Mouse (Mus musculus) forebrain, embryonic 11.5 days (tissue): Measurements from ENCODE around the gene Pi4k2a. TPM values are rescaled to one million over a fixed set of nuclear protein-coding genes. Genes with fewer than 3 reads are reported as not detected.

Source experiments
- ATAC-seq: fragments of 200-750 bp; cut with Nextera tagmentation; replicated peaks from 2 replicates; pipeline ENCODE4 v1.8.0; 2017; ENCODE audit warnings: moderate TSS enrichment; ENCODE audit not compliant: low FRiP score
- DNase-seq: peaks from one replicate; pipeline ENCODE4 v3.0.0-alpha.2; 2017; ENCODE audit warnings: low spot score
- H3K27ac ChIP-seq: fragments of 300-500 bp; sonication (generic); 2 replicates; pipeline ENCODE4 v1.5.1; 2014; ENCODE audit warnings: low read depth, low read length
- H3K27me3 ChIP-seq: fragments of 300-500 bp; sonication (generic); 2 replicates; pipeline ENCODE4 v1.6.1; 2014; ENCODE audit warnings: mild to moderate bottlenecking, low read length, mixed read lengths; ENCODE audit not compliant: control insufficient read depth, insufficient read depth
- H3K36me3 ChIP-seq: fragments of 300-500 bp; sonication (generic); 2 replicates; pipeline ENCODE4 v1.6.1; 2014; ENCODE audit warnings: mild to moderate bottlenecking, low read length, moderate library complexity, mixed read lengths; ENCODE audit not compliant: control insufficient read depth, insufficient read depth
- H3K4me1 ChIP-seq: fragments of 300-500 bp; sonication (generic); replicated peaks from 2 replicates; pipeline ENCODE4 v1.6.1; 2014; ENCODE audit warnings: low read length, mixed read lengths; ENCODE audit not compliant: control insufficient read depth, insufficient read depth
- H3K4me2 ChIP-seq: fragments of 300-500 bp; sonication (generic); 2 replicates; pipeline ENCODE4 v1.6.1; 2014; ENCODE audit warnings: low read depth, mild to moderate bottlenecking, low read length, moderate library complexity, mixed read lengths; ENCODE audit not compliant: severe bottlenecking
- H3K4me3 ChIP-seq: fragments of 300-500 bp; sonication (generic); 2 replicates; pipeline ENCODE4 v1.5.1; 2014; ENCODE audit warnings: low read depth, low read length
- H3K9ac ChIP-seq: fragments of 300-500 bp; sonication (generic); 2 replicates; pipeline ENCODE4 v1.6.1; 2014; ENCODE audit warnings: low read length
- H3K9me3 ChIP-seq: fragments of 300-500 bp; sonication (generic); 2 replicates; pipeline ENCODE4 v1.6.1; 2016; ENCODE audit warnings: low read length, mixed read lengths; ENCODE audit not compliant: control insufficient read depth
- WGBS: fragments of 180-500 bp; shearing (Covaris S2); extraction: QIAGEN DNeasy Blood & Tissue Kit; methylation state at CpG from one replicate; pipeline ENCODE4 v1.1.7; 2014; 5-methylcytosine and 5-hydroxymethylcytosine counted together
- polyA plus RNA-seq: library from polyadenylated mRNA; unstranded; fragments of >200 nt; fragmentation: Nextera tagmentation; extraction: Ambion mirVana; gene quantifications from 2 replicates; pipeline ENCODE4 v1.2.1, GENCODE M21; 2014

Gene Pi4k2a
- polyA plus RNA-seq, 1 experiment from 2014 or later: 29.0 TPM

DNA sequence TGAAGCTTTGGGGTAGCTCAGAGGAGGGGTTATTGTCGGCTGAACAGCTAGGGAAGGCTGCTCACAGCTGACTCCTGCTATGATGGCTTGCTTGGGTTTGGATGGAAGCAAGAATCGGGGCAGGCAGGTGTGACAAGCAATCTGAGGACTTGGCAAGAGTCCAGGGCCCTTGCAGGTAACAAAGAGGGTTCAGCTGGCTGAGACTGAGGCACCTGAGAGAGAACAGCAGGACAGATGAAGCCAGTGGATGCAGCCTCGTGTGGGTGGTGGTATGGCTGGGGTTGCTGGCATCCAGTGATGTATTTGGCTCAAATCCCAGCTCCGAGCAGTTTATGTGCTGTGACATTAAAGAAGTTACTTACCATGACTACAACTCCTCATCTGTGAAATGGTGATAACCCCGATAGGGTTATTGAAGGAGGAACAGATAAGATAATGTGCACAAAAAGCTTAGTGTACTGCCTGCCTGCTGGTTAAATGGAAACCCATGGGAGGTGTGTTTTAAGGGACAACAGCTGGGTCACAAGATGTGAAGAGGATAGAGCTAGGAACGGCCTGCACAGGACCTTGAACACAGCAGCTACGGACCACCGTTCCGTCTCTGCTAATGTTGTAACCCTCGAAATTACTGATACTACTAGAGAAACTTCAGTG, 79.2 kb downstream of the Pi4k2a start:
- no peak for ATAC-seq
- WGBS: 80% methylated on average over 10 of the region's 10 CpGs
- DNase-seq: no peak
- no peak overlapping the region for H3K4me3 ChIP-seq
- peaks cover 5% of the 10 kb centered on the region; the same call in 1 of the 2 replicates for H3K4me1 ChIP-seq
- peaks cover 2% of the 10 kb centered on the region; the same call in 1 of the 2 replicates for H3K27me3 ChIP-seq
- H3K27ac ChIP-seq: no peak overlapping the region
- no peaks in the 10 kb centered on the region for H3K9me3 ChIP-seq
- H3K4me2 ChIP-seq: no peak overlapping the region
- no peaks in the 10 kb centered on the region for H3K36me3 ChIP-seq
- H3K9ac ChIP-seq: no peak overlapping the region

DNA sequence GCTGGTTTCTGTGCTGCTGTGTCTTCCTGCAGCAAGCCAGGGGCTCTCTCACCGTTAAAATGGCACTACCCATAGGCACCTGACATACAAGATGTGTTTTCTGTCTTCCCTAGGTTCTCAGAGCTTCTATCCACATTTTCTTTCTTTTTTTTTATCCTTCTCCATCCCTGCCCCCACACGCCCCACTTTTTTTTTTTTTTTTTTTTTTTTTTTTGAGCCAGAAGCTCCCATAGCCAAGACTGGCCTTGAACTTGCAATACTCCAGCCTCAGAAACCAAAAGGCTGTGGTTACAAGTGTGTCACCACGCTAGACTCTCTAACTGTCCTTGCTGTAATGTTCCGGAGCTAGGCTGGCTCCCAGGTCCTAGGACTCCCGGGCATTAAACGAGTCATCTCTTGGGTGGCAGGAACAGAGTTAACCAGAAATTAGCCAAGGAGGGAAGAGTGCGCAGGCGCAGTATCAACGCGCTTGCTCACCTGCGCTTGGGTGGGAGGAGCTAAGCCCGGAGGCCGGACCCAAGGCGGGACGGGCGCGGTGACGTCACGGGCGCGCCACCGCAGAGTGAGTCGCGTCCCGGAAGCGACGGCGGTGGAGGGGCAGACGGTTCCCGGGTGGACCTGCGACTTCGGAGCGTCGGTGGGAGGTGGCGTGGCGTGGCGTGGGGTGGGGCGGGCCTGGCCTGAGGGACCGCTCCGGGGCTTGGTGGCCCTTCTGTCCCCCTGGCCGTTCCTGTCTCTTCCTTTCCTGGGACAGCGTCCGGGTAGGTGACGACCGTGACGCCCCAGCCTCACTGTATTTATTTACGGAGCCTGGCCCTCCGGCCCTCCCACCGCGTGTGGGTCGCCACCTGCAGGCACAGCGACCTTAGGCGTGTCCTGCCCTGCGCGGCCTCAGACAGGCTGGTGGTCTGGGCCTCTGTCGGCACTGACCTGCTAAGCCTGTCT, 80.0 kb downstream of the Pi4k2a start:
- DNase-seq (peak; percentile 96), ATAC-seq (peak; percentile 92)
- H3K4me3 ChIP-seq: peak overlapping the region; percentile 60
- no peaks in the 10 kb centered on the region; the same call in 1 of the 2 replicates for H3K27me3 ChIP-seq
- peak overlapping the region; percentile 81 for H3K4me2 ChIP-seq
- WGBS: 2% methylated on average over 52 of the region's 56 CpGs
- H3K36me3 ChIP-seq: no peaks in the 10 kb centered on the region
- H3K4me1 ChIP-seq: peaks cover 5% of the 10 kb centered on the region; the same call in 1 of the 2 replicates
- H3K9ac ChIP-seq: peak overlapping the region; percentile 57
- H3K27ac ChIP-seq: no peak overlapping the region
- no peaks in the 10 kb centered on the region for H3K9me3 ChIP-seq

Other genes starting within 250 kb of the Pi4k2a start
- 10.4 and 14.1 TPM in 2 replicates for gene Frat2, start 242.3 kb upstream of the Pi4k2a start, polyA plus RNA-seq
- gene Rrp12, start 194.3 kb upstream of the Pi4k2a start, polyA plus RNA-seq: 24.3 and 26.1 TPM in 2 replicates
- gene Pgam1, start 178.5 kb upstream of the Pi4k2a start, polyA plus RNA-seq: 901 and 961 TPM in 2 replicates
- gene Exosc1, start 157.0 kb upstream of the Pi4k2a start, polyA plus RNA-seq: 83.9 and 87.5 TPM in 2 replicates
- gene Zdhhc16, start 157.0 kb upstream of the Pi4k2a start, polyA plus RNA-seq: 70.7 and 76.6 TPM in 2 replicates
- gene Mms19, start 109.3 kb upstream of the Pi4k2a start, polyA plus RNA-seq: 38.2 and 39.9 TPM in 2 replicates
- gene Ubtd1, start 108.7 kb upstream of the Pi4k2a start, polyA plus RNA-seq: 8.5 and 9.7 TPM in 2 replicates
- gene Ankrd2, start 54.5 kb upstream of the Pi4k2a start, polyA plus RNA-seq: not detected in 2 replicates
- 1.1 and 1.9 TPM in 2 replicates for gene Hoga1, start 44.9 kb upstream of the Pi4k2a start, polyA plus RNA-seq
- 0.13 TPM in 1 of 2 replicates, not detected in the other for gene 4933411K16Rik, start 38.2 kb upstream of the Pi4k2a start, polyA plus RNA-seq
- 52.9 and 63.1 TPM in 2 replicates for gene Morn4, start 4.1 kb upstream of the Pi4k2a start, polyA plus RNA-seq
- 15.6 and 16.3 TPM in 2 replicates for gene Avpi1, start 38.6 kb downstream of the Pi4k2a start, polyA plus RNA-seq
- 8.7 and 9.7 TPM in 2 replicates for gene Marveld1, start 56.9 kb downstream of the Pi4k2a start, polyA plus RNA-seq
- 22.4 and 23.1 TPM in 2 replicates for gene Zfyve27, start 73.5 kb downstream of the Pi4k2a start, polyA plus RNA-seq
- gene Sfrp5, start 111.8 kb downstream of the Pi4k2a start, polyA plus RNA-seq: 0.09 and 0.19 TPM in 2 replicates
- gene Golga7b, start 157.1 kb downstream of the Pi4k2a start, polyA plus RNA-seq: 2.4 and 3.7 TPM in 2 replicates